Mouse (Mus musculus): ENCODE data around the gene Prdx6. TPM values are rescaled to one million over a fixed set of nuclear protein-coding genes. Genes with fewer than 3 reads are reported as not detected.

The Prdx6 gene
- 100 to 1,000 TPM; 360 to 633 (median 457) TPM for total RNA-seq (2022)

- peak; percentile 66 to 72 for DNase-seq (ENCODE audit: low spot score in 2 of 2)
Measured at GRCm38 (mm10) chr1:161250604-161251416, at the start of gene Prdx6. TSS of gene Prdx6 (minus strand) at chr1:161251219.

DNA sequence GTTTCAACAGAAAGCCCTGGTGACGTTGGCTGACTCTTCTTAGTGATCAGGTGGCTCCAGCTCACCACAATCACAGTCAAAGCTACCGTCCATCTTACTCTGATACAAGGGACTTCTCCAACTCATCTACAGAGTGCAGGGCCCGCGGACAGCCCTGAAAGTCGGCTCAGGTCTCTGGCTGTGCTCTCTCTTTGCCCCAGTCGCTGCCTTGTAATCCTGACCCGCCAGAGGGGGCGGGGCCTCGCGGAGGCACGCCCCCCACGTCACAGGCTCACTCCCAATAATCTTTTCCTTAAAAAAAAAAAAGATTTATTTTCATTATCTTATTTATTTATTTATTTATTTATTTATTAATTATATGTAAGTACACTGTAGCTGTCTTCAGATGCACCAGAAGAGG is 37.2 kb upstream of the Prdx6 start:
- DNase-seq (ENCODE audit: low spot score in 2 of 2): no peak

DNA sequence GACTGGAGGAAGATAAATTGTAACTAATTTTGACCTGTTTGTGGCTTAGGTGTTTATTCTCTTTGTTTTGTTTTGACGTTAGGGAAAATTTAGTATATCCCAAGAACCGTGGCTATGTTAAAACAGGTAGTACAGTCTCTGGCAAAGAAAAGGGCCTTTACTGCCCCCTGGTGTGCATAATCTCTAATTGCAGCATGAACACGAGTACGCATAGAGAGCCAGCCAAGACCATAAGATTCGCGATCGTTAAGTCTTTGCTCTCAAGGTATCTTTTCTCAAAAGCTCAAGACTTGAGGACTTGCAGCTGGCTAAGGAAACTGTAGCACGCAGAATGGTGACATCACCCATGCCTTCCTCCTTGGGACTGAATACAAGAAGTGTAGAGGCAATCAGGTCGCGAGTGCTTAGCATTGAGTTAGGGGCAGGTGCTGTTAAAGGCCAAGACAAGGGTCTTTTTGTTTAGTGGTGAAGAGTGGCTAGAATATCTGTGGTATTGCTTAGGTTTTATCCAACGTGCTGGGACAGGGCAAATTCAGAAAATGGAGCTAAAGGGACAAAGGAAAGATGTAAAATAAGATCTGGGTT is 35.8 kb upstream of the Prdx6 start:
- peak; percentile 55 to 79 for DNase-seq (ENCODE audit: low spot score in 2 of 2)

GRCm38 (mm10) chr1:161281054-161281688 is 30.2 kb upstream of the Prdx6 start:
- no peak for DNase-seq (ENCODE audit: low spot score in 2 of 2)

- no peak for DNase-seq (ENCODE audit: low spot score in 2 of 2)
Measured at GRCm38 (mm10) chr1:161279244-161279908, 28.4 kb upstream of the Prdx6 start.

- DNase-seq (ENCODE audit: low spot score in 2 of 2): peak; percentile 42 to 69
Measured at GRCm38 (mm10) chr1:161273486-161273885, 22.5 kb upstream of the Prdx6 start.

DNA sequence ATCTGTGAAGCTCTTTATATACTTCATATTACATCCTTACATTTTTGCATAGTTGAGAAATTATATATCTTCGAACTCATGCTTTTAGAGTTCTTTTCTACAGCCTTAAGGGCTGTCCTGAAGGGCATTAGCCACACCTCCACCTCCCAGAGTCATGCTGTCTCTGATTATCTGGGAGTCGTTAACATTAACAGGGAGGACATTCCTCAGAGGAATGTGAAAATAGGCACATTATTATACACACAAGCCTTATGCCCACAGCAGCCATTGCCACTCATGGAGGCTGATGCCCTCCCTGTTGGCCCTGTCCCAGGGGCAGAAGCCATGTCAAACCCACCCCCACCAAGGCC is 20.4 kb upstream of the Prdx6 start:
- DNase-seq (ENCODE audit: low spot score in 2 of 2): no peak

DNA sequence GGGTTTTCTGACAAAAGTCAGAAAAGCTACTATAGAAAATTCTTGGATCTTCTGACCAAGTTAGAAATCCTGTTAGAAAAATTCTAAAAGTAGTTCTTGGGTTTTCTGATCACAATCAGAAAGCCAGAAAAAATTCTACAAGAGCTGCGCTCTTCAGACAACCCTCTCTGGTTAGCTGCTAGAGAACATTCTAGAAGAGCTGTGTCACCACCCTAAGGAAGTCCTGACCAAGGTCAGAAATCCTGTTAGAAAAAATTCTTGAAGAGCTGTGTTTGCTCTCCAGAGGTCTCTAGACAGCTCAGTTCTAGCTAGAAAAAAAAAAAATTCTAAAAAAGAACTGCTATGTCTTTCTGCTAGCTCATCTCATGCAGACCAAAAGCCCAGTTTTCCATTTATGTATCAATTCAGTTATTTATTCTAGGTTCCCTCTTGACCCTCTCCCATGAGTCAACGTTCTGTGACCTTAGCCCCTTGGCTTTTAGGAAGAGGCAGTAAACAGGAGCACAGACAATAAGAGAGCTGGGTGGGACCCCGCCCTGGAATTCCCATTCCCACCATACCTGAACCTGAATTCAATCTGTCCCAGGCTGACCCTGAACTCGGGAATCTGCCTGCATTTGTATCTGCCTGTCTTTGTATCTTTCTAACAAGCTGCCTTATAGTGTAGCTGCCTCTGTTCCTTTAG is 19.9 kb upstream of the Prdx6 start:
- no peak for DNase-seq (ENCODE audit: low spot score in 2 of 2)

- DNase-seq (ENCODE audit: low spot score in 2 of 2): peak in 1 of 2 experiments; percentile 48
Measured at GRCm38 (mm10) chr1:161269346-161269745, 18.3 kb upstream of the Prdx6 start.

GRCm38 (mm10) chr1:161268884-161269283 is 17.9 kb upstream of the Prdx6 start:
- DNase-seq (ENCODE audit: low spot score in 2 of 2): no peak

DNA sequence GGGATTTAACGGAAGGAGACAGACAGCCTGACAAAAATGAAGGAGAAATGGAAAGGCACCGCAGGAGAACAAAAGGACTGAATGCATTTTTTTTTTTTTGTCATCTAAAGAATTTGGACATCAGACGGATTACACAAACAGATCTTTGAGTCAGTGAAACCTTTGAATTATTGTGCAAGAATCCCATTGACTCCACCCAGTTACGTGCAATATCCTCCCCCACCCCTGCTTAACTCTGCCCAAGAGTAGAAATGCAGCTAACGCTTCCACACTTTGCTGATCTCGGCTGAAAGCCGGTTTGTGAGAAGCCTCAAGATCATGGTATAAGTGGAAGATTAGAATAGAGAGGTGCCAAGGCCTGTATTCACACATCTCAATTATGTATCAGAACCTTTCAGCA is 17.1 kb upstream of the Prdx6 start:
- DNase-seq (ENCODE audit: low spot score in 2 of 2): no peak

DNA sequence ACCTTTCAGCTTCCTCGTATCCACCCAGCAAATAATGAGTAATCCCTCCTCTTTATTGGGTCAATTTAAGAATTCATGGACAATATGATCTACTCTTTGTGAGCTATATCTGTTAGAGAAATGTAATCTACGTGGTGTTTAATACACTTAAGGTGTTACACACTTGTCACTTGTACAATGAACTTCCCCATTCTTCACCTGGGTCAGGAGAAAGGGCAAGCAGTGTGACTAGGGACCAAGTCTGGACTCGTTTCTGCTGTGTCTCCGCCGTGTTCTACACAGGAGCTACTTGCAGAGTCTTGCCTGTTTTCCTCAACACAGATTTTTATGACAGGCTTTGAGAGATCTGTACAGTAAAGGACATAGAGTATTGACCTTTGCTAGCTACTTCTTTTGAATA is 13.9 kb upstream of the Prdx6 start:
- no peak for DNase-seq (ENCODE audit: low spot score in 2 of 2)

- no peak for DNase-seq (ENCODE audit: low spot score in 2 of 2)
Measured at GRCm38 (mm10) chr1:161263584-161263983, 12.6 kb upstream of the Prdx6 start.

DNA sequence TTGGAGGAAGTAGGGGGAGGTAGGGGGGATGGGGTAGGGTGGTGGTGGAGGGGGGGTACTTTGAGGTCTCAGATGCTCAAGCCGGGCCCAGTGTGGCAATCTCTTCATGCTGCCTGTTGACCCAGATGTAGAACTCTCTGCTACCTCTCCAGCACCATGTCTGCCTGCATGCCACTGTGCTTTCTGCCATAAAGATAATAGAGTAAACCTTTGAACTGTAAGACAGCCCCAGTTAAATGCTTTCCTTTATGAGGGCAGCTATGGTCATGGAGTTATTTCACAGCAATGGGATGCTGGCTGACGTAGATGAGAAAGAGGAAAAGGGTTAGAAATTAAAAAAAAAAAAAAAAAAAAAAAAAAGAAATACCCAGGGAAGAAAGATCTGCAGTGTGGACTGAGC is 11.5 kb upstream of the Prdx6 start:
- DNase-seq (ENCODE audit: low spot score in 2 of 2): no peak

DNA sequence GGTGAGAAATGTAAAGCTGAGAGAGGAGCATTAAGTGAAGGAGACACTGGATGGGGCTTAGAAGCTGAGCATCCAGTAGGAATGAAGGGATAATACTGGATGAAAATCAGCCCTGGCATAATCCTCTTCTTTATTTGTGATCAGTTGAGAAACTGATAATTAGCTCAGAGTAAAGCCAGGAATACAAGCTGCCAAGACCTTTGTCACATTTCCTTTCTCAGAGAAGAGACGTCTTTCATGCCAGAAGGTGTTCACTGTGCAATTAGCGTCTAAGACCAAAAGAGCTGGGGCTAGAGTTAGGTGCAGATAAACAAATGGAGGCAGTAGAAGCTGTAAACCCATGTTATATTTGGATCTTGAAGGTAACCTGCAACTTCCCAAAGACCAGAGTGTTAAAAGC is 9.7 kb upstream of the Prdx6 start:
- no peak for DNase-seq (ENCODE audit: low spot score in 2 of 2)

DNA sequence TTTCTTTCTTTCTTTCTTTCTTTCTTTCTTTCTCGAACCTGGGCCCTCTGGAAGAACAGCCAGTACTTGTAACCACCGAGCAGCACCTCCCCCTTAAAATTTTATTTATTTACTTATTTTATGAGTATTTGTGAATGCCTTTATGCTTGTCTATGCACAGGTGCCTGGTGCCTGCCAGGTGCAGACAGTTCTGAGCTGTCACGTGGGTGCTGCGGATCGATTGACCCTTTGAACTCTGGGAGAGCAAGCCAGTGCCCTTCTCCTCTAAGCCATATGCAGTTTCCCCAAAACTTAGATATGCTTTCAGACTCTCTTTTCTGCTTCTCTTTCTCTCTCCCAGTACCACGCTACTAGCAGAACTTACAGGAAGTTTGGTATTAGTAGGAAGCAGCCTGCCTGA is 8.1 kb upstream of the Prdx6 start:
- no peak for DNase-seq (ENCODE audit: low spot score in 2 of 2)

DNA sequence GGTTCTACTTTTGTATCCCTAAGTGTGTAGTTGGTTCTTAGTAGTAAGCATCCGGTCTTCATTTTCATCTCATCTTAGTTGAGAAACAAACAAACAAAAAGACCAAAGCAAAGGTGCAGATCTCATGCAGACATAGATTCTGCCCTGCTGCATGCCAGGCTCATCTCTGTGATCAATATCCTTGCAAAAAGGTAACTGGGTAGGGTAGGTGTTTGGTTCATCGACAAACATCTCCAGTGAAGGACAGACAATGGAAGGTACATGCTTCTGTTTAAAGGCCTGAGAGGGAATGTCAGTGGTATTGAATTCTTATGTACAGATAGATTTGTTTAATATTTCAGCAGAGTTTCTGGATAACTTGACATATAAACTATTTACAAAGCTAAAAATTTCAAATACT is 7.3 kb upstream of the Prdx6 start:
- no peak for DNase-seq (ENCODE audit: low spot score in 2 of 2)

- DNase-seq (ENCODE audit: low spot score in 2 of 2): no peak
Measured at GRCm38 (mm10) chr1:161256918-161257317, 5.9 kb upstream of the Prdx6 start.

GRCm38 (mm10) chr1:161254361-161254760 is 3.3 kb upstream of the Prdx6 start:
- no peak for DNase-seq (ENCODE audit: low spot score in 2 of 2)

GRCm38 (mm10) chr1:161252901-161253300 is 1.9 kb upstream of the Prdx6 start:
- no peak for DNase-seq (ENCODE audit: low spot score in 2 of 2)

DNA sequence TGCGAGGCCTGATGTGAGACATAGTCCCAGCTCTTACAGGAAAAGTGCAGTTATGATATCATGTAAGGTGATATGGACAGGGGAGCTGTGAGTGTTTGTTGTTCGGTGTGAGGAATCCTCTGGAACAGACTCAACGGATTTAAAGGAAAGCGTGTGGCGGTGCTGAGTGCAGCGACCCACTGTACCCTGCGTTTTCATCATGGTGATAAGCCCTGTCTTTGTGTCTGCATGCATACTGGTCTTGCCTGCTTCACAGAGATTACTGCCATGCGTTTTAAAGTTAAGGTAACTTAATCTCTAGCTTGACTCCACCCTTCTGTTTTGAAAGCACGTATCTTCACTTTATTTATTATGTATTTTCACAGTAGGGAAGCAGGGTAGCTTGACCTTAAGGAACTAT is 1.3 kb upstream of the Prdx6 start:
- DNase-seq (ENCODE audit: low spot score in 2 of 2): no peak
